In the genomic region with DNA sequence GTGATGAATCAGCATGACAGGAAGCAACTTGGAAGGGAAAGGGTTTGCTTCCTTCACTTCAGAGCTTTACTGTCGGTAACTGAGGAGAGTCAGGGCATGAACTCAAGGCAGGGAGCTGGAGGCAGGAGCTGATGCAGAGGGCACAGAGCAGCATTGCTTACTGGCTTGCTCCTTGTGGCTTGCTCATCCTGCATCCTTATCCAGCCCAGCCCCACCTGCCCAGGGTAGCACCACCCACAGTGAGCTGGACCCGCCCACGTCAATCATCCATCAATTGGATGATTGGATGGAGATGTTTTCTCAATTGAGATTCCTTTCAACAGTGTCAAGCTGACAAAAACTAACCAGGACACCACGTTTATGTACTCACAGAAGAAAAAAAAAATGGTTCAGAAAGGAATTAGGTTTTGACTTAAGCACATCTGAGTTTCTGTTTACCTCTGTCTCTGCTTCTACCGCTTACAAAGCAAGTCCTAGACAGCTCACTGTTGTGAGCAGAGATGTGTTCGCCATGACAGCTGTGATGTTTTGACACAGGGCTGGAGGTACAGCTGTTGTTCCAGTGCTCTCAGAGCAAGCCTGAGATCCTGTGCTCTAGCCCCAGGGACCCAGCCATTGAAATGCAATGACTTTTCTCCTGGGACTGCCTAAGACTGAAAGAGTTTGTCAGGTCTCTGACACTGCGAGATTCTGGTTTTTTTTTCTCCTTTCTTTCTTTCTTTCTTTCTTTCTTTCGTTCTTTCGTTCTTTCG, we compare ENCODE assay signal across 2 mouse cellular contexts.
TF ChIP-seq lines count a peak whose summit lies in the region.

No protein-coding gene starts in this region.

TF ChIP-seq in CH12.LX, 34 proteins besides CTCF, POLR2A, EP300 and RAD21:
- TF ChIP-seq MAFK (IDR thresholded peaks at IDR 0.05; ENCODE audit: insufficient replicate concordance, low read length) (no peak), USF2 (conservative IDR thresholded peaks at IDR 0.05; ENCODE audit: low read depth, low read length) (no peak), ZNF384 (IDR thresholded peaks at IDR 0.05; ENCODE audit: low read depth, low read length) (no peak), SMC3 (IDR thresholded peaks at IDR 0.05; ENCODE audit: low read depth, low read length) (no peak), TBP (conservative IDR thresholded peaks at IDR 0.05; ENCODE audit: low read depth, low read length) (no peak), ZKSCAN1 (IDR thresholded peaks at IDR 0.05; ENCODE audit: borderline replicate concordance, low read depth, low read length) (no peak), ZMIZ1 (IDR thresholded peaks at IDR 0.05; ENCODE audit: low read depth, low read length) (no peak), HCFC1 (IDR thresholded peaks at IDR 0.05; ENCODE audit: low read depth, low read length) (no peak), JUN (IDR thresholded peaks at IDR 0.05; ENCODE audit: insufficient read depth, low read depth, low read length) (no peak), USF1 (IDR thresholded peaks at IDR 0.05; ENCODE audit: low read depth, low read length) (no peak), JUND (conservative IDR thresholded peaks at IDR 0.05; ENCODE audit: low read depth, low read length) (no peak)
TF ChIP-seq in CH12.LX: peak in this region for 0.

TF ChIP-seq in ES-E14, 5 proteins besides CTCF, POLR2A, EP300 and RAD21:
- no peak for TF ChIP-seq ZC3H11A (IDR thresholded peaks at IDR 0.05; ENCODE audit: borderline replicate concordance, low read depth, low read length)
- TF ChIP-seq MAFK (IDR thresholded peaks at IDR 0.05; ENCODE audit: insufficient read depth, low read depth, low read length): peak; percentile 20; the same call in 1 of the 2 replicates
